Mouse (Mus musculus): ENCODE results near the gene Il16. TPM values are rescaled to one million over a fixed set of nuclear protein-coding genes. Genes with fewer than 3 reads are reported as not detected.

Il16 gene
- polyA plus RNA-seq, 1 experiment from 2014 or later = 7.2 TPM

GRCm38 (mm10) chr7:83652498-83652897, 93.0 kb downstream of the Il16 start:
- Histone ChIP-seq H3K4me1 (ENCODE audit: control insufficient read depth, insufficient read depth, low read length) (no peaks in the 10 kb centered on the region), H3K27ac (replicated peaks; ENCODE audit: low read depth, low read length) (no peak overlapping the region), H3K27me3 (replicated peaks; ENCODE audit: control insufficient read depth, insufficient read depth, low read length) (no peaks in the 10 kb centered on the region), H3K4me3 (ENCODE audit: low read depth, low read length) (no peak overlapping the region), H3K9me3 (ENCODE audit: control insufficient read depth, low read length) (no peaks in the 10 kb centered on the region), H3K36me3 (ENCODE audit: control insufficient read depth, insufficient read depth, low read length) (no peaks in the 10 kb centered on the region), H3K9ac (ENCODE audit: low read depth, low read length) (no peak overlapping the region), H3K4me2 (ENCODE audit: low read depth, low read length) (no peak overlapping the region)
- 84% methylated on average over 5 of the region's 5 CpGs for WGBS
- ATAC-seq (ENCODE audit: low read depth) (no peak), DNase-seq (ENCODE audit: low spot score) (no peak)

- Histone ChIP-seq H3K4me2 (ENCODE audit: low read depth, low read length) (no peak overlapping the region), H3K4me3 (ENCODE audit: low read depth, low read length) (no peak overlapping the region), H3K9me3 (ENCODE audit: control insufficient read depth, low read length) (no peaks in the 10 kb centered on the region), H3K4me1 (ENCODE audit: control insufficient read depth, insufficient read depth, low read length) (no peaks in the 10 kb centered on the region), H3K36me3 (ENCODE audit: control insufficient read depth, insufficient read depth, low read length) (no peaks in the 10 kb centered on the region), H3K27ac (replicated peaks; ENCODE audit: low read depth, low read length) (no peak overlapping the region), H3K27me3 (replicated peaks; ENCODE audit: control insufficient read depth, insufficient read depth, low read length) (no peaks in the 10 kb centered on the region), H3K9ac (ENCODE audit: low read depth, low read length) (no peak overlapping the region)
- ATAC-seq (ENCODE audit: low read depth) (no peak), DNase-seq (ENCODE audit: low spot score) (no peak)
- 92% methylated on average over 5 of the region's 5 CpGs for WGBS
Observed at GRCm38 (mm10) chr7:83650638-83651037, 94.9 kb downstream of the Il16 start.

DNA sequence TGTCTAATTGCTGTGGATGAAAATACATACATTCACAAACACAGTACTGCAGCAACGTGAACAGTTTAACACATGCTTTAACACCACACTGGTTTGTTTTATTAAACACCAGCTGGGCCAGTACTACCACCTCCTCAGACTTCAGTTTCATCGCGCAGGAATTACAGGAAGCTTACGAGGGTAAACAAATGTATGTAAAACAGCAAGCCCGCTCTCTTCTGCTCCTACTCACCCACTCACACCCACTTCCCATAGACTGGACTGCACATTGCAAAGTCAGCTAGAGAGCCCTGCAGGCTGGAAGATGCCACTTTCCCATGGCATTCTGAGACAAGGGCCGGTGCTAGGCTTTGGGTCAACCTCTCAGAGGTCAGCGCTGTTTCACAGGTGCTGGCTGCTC, 96.7 kb downstream of the Il16 start:
- H3K4me2 ChIP-seq (ENCODE audit: low read depth, low read length) = no peak overlapping the region
- no peak for DNase-seq (ENCODE audit: low spot score)
- peaks cover 7% of the 10 kb centered on the region; the same call in 1 of the 2 replicates for H3K36me3 ChIP-seq (ENCODE audit: control insufficient read depth, insufficient read depth, low read length)
- no peak overlapping the region for H3K4me3 ChIP-seq (ENCODE audit: low read depth, low read length)
- H3K9me3 ChIP-seq (ENCODE audit: control insufficient read depth, low read length) = no peaks in the 10 kb centered on the region
- H3K27me3 ChIP-seq (replicated peaks; ENCODE audit: control insufficient read depth, insufficient read depth, low read length) = no peaks in the 10 kb centered on the region
- 67% methylated on average over 7 of the region's 7 CpGs for WGBS
- no peaks in the 10 kb centered on the region for H3K4me1 ChIP-seq (ENCODE audit: control insufficient read depth, insufficient read depth, low read length)
- no peak overlapping the region for H3K27ac ChIP-seq (replicated peaks; ENCODE audit: low read depth, low read length)
- no peak for ATAC-seq (ENCODE audit: low read depth)
- no peak overlapping the region for H3K9ac ChIP-seq (ENCODE audit: low read depth, low read length)

GRCm38 (mm10) chr7:83645476-83645875, 100.0 kb downstream of the Il16 start:
- Histone ChIP-seq H3K4me1 (ENCODE audit: control insufficient read depth, insufficient read depth, low read length) (no peaks in the 10 kb centered on the region), H3K36me3 (ENCODE audit: control insufficient read depth, insufficient read depth, low read length) (peaks cover 31% of the 10 kb centered on the region), H3K4me3 (ENCODE audit: low read depth, low read length) (no peak overlapping the region), H3K9ac (ENCODE audit: low read depth, low read length) (no peak overlapping the region), H3K9me3 (ENCODE audit: control insufficient read depth, low read length) (no peaks in the 10 kb centered on the region), H3K4me2 (ENCODE audit: low read depth, low read length) (no peak overlapping the region), H3K27me3 (replicated peaks; ENCODE audit: control insufficient read depth, insufficient read depth, low read length) (no peaks in the 10 kb centered on the region), H3K27ac (replicated peaks; ENCODE audit: low read depth, low read length) (no peak overlapping the region)
- 82% methylated on average over 5 of the region's 5 CpGs for WGBS
- ATAC-seq (ENCODE audit: low read depth) (no peak), DNase-seq (ENCODE audit: low spot score) (no peak)

DNA sequence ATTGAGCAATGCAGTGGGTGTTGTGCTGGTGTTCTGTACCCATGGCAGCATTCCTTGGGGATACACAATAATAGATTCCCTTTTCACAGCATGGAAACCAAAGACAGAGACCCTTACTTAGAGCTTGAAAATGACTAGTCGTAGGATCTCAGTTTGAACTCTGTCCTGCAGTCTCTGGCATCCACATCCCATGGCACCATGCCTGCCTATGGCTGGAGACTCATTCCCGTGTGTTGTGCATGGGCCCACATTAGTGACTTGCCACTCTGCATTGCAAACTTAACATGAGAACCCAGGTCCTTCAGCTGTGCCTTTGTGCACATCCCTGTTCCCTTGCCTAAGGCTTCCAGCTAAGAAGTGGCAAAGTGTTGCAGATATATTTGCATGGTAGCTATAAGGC, 100.8 kb downstream of the Il16 start:
- no peaks in the 10 kb centered on the region for H3K27me3 ChIP-seq (replicated peaks; ENCODE audit: control insufficient read depth, insufficient read depth, low read length)

DNA sequence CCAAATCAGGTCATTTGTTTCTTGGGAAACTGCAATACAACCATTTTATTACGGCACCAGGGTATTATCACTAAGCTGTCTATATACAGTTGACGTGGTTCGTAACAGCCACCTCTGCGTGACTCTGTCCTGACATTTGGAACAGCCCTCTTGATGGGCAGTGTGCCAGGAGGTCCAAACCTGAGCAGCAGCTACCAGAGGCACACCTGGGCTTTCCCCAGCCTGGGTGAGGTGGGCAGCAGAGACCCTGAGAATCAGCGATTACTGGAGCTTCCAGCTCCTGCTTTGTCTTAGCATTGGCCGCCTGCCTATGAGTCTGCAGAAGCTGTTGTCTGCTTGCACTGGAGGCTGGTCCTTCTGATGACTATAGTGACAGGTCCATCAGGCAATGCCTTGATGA, 101.9 kb downstream of the Il16 start:
- Histone ChIP-seq H3K36me3 (ENCODE audit: control insufficient read depth, insufficient read depth, low read length) (peaks cover 42% of the 10 kb centered on the region), H3K4me2 (ENCODE audit: low read depth, low read length) (no peak overlapping the region), H3K27ac (replicated peaks; ENCODE audit: low read depth, low read length) (no peak overlapping the region), H3K4me3 (ENCODE audit: low read depth, low read length) (no peak overlapping the region), H3K4me1 (ENCODE audit: control insufficient read depth, insufficient read depth, low read length) (no peaks in the 10 kb centered on the region), H3K9me3 (ENCODE audit: control insufficient read depth, low read length) (no peaks in the 10 kb centered on the region), H3K27me3 (replicated peaks; ENCODE audit: control insufficient read depth, insufficient read depth, low read length) (no peaks in the 10 kb centered on the region), H3K9ac (ENCODE audit: low read depth, low read length) (no peak overlapping the region)
- ATAC-seq (ENCODE audit: low read depth) (no peak), DNase-seq (ENCODE audit: low spot score) (no peak)
- WGBS = 88% methylated on average over 6 of the region's 6 CpGs

More for the DNA sequence above, 100.8 kb downstream of the Il16 start:
- Histone ChIP-seq H3K9ac (ENCODE audit: low read depth, low read length) (no peak overlapping the region), H3K9me3 (ENCODE audit: control insufficient read depth, low read length) (no peaks in the 10 kb centered on the region), H3K4me1 (ENCODE audit: control insufficient read depth, insufficient read depth, low read length) (no peaks in the 10 kb centered on the region), H3K4me2 (ENCODE audit: low read depth, low read length) (no peak overlapping the region), H3K4me3 (ENCODE audit: low read depth, low read length) (no peak overlapping the region), H3K27ac (replicated peaks; ENCODE audit: low read depth, low read length) (no peak overlapping the region), H3K36me3 (ENCODE audit: control insufficient read depth, insufficient read depth, low read length) (peaks cover 36% of the 10 kb centered on the region)
- 82% methylated on average over 2 of the region's 2 CpGs for WGBS
- ATAC-seq (ENCODE audit: low read depth) = no peak
- DNase-seq (ENCODE audit: low spot score) = no peak

DNA sequence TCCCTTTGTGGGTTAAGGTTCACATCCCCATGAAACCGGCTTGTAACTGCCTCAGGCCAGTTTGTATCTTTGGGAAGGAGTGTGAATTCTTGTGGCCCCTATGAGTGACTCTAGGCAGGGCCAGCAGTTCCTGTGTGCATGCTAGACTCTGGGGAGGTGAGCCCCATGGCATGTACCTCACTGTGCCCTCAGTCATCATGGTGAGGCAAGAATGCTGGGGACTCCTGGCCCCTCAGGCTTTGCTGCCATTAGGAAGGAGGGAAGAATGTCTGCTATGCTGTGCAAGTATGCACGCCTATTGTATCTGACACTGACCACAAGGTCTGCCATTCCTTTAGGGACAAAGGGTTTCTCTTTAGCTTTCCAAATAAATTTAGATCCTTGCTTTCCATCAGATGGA, 104.4 kb downstream of the Il16 start:
- Histone ChIP-seq H3K9me3 (ENCODE audit: control insufficient read depth, low read length) (no peaks in the 10 kb centered on the region), H3K4me2 (ENCODE audit: low read depth, low read length) (no peak overlapping the region), H3K9ac (ENCODE audit: low read depth, low read length) (no peak overlapping the region), H3K27me3 (replicated peaks; ENCODE audit: control insufficient read depth, insufficient read depth, low read length) (no peaks in the 10 kb centered on the region), H3K4me1 (ENCODE audit: control insufficient read depth, insufficient read depth, low read length) (no peaks in the 10 kb centered on the region), H3K4me3 (ENCODE audit: low read depth, low read length) (no peak overlapping the region), H3K27ac (replicated peaks; ENCODE audit: low read depth, low read length) (no peak overlapping the region), H3K36me3 (ENCODE audit: control insufficient read depth, insufficient read depth, low read length) (peaks cover 57% of the 10 kb centered on the region)
- no peak for DNase-seq (ENCODE audit: low spot score)
- 43% methylated on average over 2 of the region's 2 CpGs for WGBS
- no peak for ATAC-seq (ENCODE audit: low read depth)

DNA sequence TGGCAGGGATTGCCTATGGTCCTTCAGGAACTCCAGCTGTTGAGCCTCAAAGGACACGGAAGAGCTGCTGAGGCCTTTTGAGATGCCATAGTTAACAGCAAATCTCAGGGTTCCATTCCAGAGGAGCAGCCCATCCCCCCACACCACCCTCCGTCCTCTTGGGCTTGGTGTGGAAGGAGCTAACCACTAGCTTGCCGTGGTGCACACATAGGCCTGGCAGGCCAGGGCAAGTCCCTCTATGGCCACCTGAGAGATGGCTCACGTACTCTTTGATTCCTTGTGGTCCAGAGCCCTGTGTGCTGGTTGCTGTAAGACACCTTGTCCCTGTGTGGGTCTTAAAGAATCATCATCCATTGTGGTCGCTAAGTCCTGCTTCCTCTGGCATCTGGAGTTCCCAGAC, 104.9 kb downstream of the Il16 start:
- H3K4me3 ChIP-seq (ENCODE audit: low read depth, low read length) = no peak overlapping the region
- H3K36me3 ChIP-seq (ENCODE audit: control insufficient read depth, insufficient read depth, low read length) = peaks cover 58% of the 10 kb centered on the region
- no peaks in the 10 kb centered on the region for H3K4me1 ChIP-seq (ENCODE audit: control insufficient read depth, insufficient read depth, low read length)
- no peak overlapping the region for H3K4me2 ChIP-seq (ENCODE audit: low read depth, low read length)
- H3K27ac ChIP-seq (replicated peaks; ENCODE audit: low read depth, low read length) = no peak overlapping the region
- no peaks in the 10 kb centered on the region for H3K9me3 ChIP-seq (ENCODE audit: control insufficient read depth, low read length)
- no peak for ATAC-seq (ENCODE audit: low read depth)
- WGBS = 84% methylated on average over 5 of the region's 5 CpGs
- no peak overlapping the region for H3K9ac ChIP-seq (ENCODE audit: low read depth, low read length)
- DNase-seq (ENCODE audit: low spot score) = no peak
- H3K27me3 ChIP-seq (replicated peaks; ENCODE audit: control insufficient read depth, insufficient read depth, low read length) = no peaks in the 10 kb centered on the region

GRCm38 (mm10) chr7:83639084-83639483, 106.4 kb downstream of the Il16 start:
- no peak overlapping the region for H3K4me3 ChIP-seq (ENCODE audit: low read depth, low read length)
- no peak for DNase-seq (ENCODE audit: low spot score)

More at GRCm38 (mm10) chr7:83639084-83639483, 106.4 kb downstream of the Il16 start:
- Histone ChIP-seq H3K9me3 (ENCODE audit: control insufficient read depth, low read length) (no peaks in the 10 kb centered on the region), H3K36me3 (ENCODE audit: control insufficient read depth, insufficient read depth, low read length) (peaks cover 53% of the 10 kb centered on the region), H3K4me2 (ENCODE audit: low read depth, low read length) (no peak overlapping the region), H3K4me1 (ENCODE audit: control insufficient read depth, insufficient read depth, low read length) (0 out of 2 replicates have a peak, but pooled peaks cover under 1% of the 10 kb centered on the region), H3K27me3 (replicated peaks; ENCODE audit: control insufficient read depth, insufficient read depth, low read length) (no peaks in the 10 kb centered on the region), H3K27ac (replicated peaks; ENCODE audit: low read depth, low read length) (no peak overlapping the region), H3K9ac (ENCODE audit: low read depth, low read length) (no peak overlapping the region)
- 85% methylated on average over 3 of the region's 3 CpGs for WGBS
- ATAC-seq (ENCODE audit: low read depth) = no peak
